Mouse (Mus musculus) forebrain, embryonic 16.5 days (tissue): ENCODE measurements around the gene Nprl3. TPM values are rescaled to one million over a fixed set of nuclear protein-coding genes. Genes with fewer than 3 reads are reported as not detected.
"Not testable (repeated sequence)": the region's sequence is repeated elsewhere in the genome, so short reads cannot be mapped to it uniquely, and the experiment has no call there.

ENCODE experiments used
- ATAC-seq: fragments of 200-750 bp; cut with Nextera tagmentation; 2 replicates; pipeline ENCODE4 v1.8.0; 2017; ENCODE audit warnings: mild to moderate bottlenecking, moderate library complexity
- H3K27ac ChIP-seq: fragments of 300-500 bp; sonication (generic); 2 replicates; pipeline ENCODE4 v1.5.1; 2014; ENCODE audit warnings: low read length, control low read depth
- H3K27me3 ChIP-seq: fragments of 300-500 bp; sonication (generic); replicated peaks from 2 replicates; pipeline ENCODE4 v1.6.1; 2014; ENCODE audit warnings: low read length; ENCODE audit not compliant: control insufficient read depth, insufficient read depth
- H3K36me3 ChIP-seq: fragments of 300-500 bp; sonication (generic); 2 replicates; pipeline ENCODE4 v1.6.1; 2014; ENCODE audit not compliant: control insufficient read depth, insufficient read depth
- H3K4me1 ChIP-seq: fragments of 300-500 bp; sonication (generic); replicated peaks from 2 replicates; pipeline ENCODE4 v1.6.1; 2014; ENCODE audit warnings: low read length; ENCODE audit not compliant: control insufficient read depth, insufficient read depth
- H3K4me2 ChIP-seq: fragments of 300-500 bp; sonication (generic); 2 replicates; pipeline ENCODE4 v1.6.1; 2014; ENCODE audit warnings: mild to moderate bottlenecking, low read length, control low read depth
- H3K4me3 ChIP-seq: fragments of 300-500 bp; sonication (generic); replicated peaks from 2 replicates; pipeline ENCODE4 v1.5.1; 2014; ENCODE audit warnings: mild to moderate bottlenecking, low read length, control low read depth
- H3K9ac ChIP-seq: fragments of 300-500 bp; sonication (generic); replicated peaks from 2 replicates; pipeline ENCODE4 v1.6.1; 2014; ENCODE audit warnings: low read depth, low read length, control low read depth
- H3K9me3 ChIP-seq: fragments of 300-500 bp; sonication (generic); 2 replicates; pipeline ENCODE4 v1.6.1; 2016; ENCODE audit warnings: low read length; ENCODE audit not compliant: control insufficient read depth
- WGBS: fragments of 180-500 bp; shearing (Covaris S2); extraction: QIAGEN DNeasy Blood & Tissue Kit; methylation state at CpG from one replicate; pipeline ENCODE4 v1.1.7; 2014; 5-methylcytosine and 5-hydroxymethylcytosine counted together
- polyA plus RNA-seq: library from polyadenylated mRNA; unstranded; fragments of >200 nt; fragmentation: Nextera tagmentation; extraction: Ambion mirVana; gene quantifications from 2 replicates; pipeline ENCODE4 v1.2.1, GENCODE M21; 2015

Gene Nprl3
- polyA plus RNA-seq, 1 experiment from 2014 or later, result 56.7 TPM

DNA sequence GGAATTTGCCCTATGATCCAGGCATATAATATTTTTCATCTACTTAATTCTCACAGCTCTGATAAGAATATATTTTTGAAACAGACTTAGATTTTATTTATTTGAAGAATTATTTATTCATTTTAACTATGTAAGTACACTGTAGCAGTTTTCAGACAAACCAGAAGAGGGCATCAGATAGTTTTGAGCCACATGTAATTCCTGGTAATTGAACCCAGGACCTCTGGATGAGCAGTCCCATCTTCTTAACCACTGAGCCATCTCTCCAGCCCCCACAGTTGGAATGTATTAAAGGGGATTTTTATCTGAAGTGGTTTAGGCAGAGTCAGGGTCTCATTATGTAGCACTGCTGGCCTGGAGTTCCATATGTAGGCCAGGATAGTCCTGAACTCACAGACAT lies 18.4 kb upstream of the Nprl3 start:
- H3K4me2 ChIP-seq, H3K4me1 ChIP-seq, H3K27ac ChIP-seq, H3K9ac ChIP-seq, H3K4me3 ChIP-seq, H3K9me3 ChIP-seq, H3K36me3 ChIP-seq, ATAC-seq, H3K27me3 ChIP-seq: not testable (repeated sequence)

DNA sequence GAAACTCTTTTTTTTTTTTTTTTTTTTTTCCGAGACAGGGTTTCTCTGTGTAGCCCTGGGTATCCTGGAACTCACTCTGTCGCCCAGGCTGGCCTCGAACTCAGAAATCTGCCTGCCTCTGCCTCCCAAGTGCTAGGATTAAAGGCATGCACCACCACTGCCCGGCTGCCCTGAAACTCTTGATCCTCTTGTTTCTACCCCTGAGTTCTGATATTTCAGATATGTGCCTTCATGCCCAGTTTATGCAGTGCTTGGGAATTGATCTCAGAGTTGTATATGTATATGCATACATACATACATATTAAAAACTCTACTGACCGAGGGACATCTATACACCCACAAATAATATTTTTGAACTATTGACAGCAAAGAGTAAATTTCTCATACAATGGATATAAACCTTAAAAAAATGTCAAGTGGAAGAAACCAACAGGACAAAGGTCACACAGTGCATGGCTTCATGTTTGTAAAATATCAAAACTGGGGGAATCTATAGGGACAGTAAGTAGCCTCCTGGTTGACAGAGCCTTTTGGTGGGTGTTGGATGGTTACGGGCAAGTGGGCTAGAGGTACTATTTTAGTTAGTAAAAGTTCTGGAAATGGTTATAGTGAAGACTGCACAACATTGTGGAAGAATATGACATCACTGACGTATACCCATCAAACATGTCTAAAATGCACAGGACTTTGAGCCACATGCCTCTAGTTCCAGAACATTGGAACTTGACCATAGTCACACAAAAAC lies 17.7 kb upstream of the Nprl3 start:
- ATAC-seq, result no peak
- H3K27ac ChIP-seq, result no peak overlapping the region
- 82% methylated on average over 7 of the region's 7 CpGs for WGBS
- H3K4me3 ChIP-seq, result no peak overlapping the region
- H3K27me3 ChIP-seq, result 0 out of 2 replicates have a peak, but pooled peaks cover 2% of the 10 kb centered on the region
- H3K9me3 ChIP-seq, result no peaks in the 10 kb centered on the region
- no peaks in the 10 kb centered on the region for H3K36me3 ChIP-seq
- 0 out of 2 replicates have a peak, but pooled peaks cover 2% of the 10 kb centered on the region for H3K4me1 ChIP-seq
- H3K4me2 ChIP-seq, result no peak overlapping the region
- H3K9ac ChIP-seq, result no peak overlapping the region

- not testable (repeated sequence) for H3K9me3 ChIP-seq, H3K9ac ChIP-seq, H3K27ac ChIP-seq, H3K27me3 ChIP-seq, ATAC-seq, H3K4me1 ChIP-seq, H3K4me2 ChIP-seq, H3K36me3 ChIP-seq, H3K4me3 ChIP-seq
- WGBS, result 56% methylated on average over 2 of the region's 2 CpGs
Observed at GRCm38 (mm10) chr11:32284582-32284981, 17.1 kb upstream of the Nprl3 start.

DNA sequence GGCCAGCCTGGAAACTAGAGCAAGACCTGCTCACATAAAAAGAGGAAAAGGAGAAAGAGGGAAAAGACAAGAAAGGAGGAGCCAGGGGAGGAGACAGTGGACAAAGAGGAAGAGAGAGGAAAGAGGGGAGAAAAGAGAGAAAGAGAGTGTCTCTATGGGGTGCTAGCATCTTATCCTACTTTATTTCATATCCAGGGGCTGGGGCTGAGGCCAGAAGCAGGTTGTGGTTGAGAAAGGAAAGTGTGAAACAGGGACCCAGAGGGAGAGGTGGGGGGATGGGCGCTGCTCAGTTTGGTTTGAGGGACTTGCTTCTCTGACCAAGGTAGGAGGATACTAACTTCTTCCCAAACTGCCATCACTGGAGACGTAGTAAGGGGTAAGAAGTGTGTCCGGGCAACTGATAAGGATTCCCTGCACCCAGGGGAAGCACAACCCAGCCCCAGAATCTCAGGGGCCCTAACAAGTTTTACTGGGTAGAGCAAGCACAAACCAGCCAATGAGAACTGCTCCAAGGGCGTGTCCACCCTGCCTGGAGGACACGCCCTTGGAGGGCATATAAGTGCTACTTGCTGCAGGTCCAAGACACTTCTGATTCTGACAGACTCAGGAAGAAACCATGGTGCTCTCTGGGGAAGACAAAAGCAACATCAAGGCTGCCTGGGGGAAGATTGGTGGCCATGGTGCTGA lies 15.7 kb upstream of the Nprl3 start, which contains the start of gene Hba-a1:
TSS of gene Hba-a1 (plus strand) at position 421 of the 687 bp plus-strand sequence.
- H3K27me3 ChIP-seq, H3K9ac ChIP-seq, H3K27ac ChIP-seq, H3K4me1 ChIP-seq, H3K36me3 ChIP-seq, H3K4me2 ChIP-seq, ATAC-seq, H3K9me3 ChIP-seq, H3K4me3 ChIP-seq: not testable (repeated sequence)
- no CpG with 5 or more reads among the region's 5 CpGs for WGBS

DNA sequence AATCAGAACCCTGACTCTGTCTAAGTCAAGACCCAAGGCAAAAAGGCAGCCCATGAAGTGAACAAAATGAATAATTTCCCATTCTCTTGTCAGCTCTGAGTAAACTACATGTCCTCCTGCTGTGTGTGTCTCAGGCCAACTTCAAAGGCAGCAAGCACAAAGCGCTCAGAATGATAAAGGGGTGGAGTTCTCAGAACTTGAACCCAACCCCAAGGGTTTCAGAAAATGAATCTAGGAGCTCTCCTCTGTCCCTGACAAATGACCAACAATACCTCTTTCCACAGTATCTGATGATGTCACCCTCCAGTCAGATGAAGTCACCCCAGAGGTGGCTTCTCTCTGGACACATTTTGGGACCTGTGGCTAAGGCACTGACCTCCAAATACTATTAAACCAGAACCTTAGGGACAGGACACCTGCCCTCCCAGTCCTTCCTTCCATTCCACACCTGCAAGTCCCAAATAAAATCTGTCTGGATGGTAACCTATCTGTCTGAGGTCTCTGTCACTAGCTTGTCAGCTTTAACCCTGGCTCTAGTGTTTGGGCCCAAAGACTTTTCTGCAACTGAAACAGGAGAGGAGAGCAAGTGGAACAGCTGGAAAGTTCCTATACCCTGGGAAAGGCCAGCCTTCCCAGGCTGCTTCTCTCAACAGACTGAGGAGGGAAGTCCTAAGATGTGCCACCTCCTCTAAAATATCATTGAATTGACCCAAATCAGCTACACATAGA lies 14.1 kb upstream of the Nprl3 start:
- Histone ChIP-seq H3K4me1 (peaks cover 4% of the 10 kb centered on the region; the same call in 1 of the 2 replicates), H3K9me3 (no peaks in the 10 kb centered on the region), H3K4me2 (no peak overlapping the region), H3K27me3 (no peaks in the 10 kb centered on the region), H3K9ac (no peak overlapping the region), H3K27ac (no peak overlapping the region), H3K4me3 (no peak overlapping the region), H3K36me3 (no peaks in the 10 kb centered on the region)
- 89% methylated on average over 1 of the region's 1 CpGs for WGBS
- no peak for ATAC-seq

- H3K27me3 ChIP-seq, result no peaks in the 10 kb centered on the region
- H3K4me2 ChIP-seq, result no peak overlapping the region
- H3K9me3 ChIP-seq, result no peaks in the 10 kb centered on the region
- no peaks in the 10 kb centered on the region for H3K36me3 ChIP-seq
- 75% methylated on average over 2 of the region's 2 CpGs for WGBS
- ATAC-seq, result no peak
- H3K9ac ChIP-seq, result no peak overlapping the region
- peaks cover 3% of the 10 kb centered on the region; the same call in 1 of the 2 replicates for H3K4me1 ChIP-seq
- no peak overlapping the region for H3K4me3 ChIP-seq
- no peak overlapping the region for H3K27ac ChIP-seq
Observed at GRCm38 (mm10) chr11:32280646-32281045, 13.1 kb upstream of the Nprl3 start.

- ATAC-seq, result no peak
- Histone ChIP-seq H3K27me3 (no peaks in the 10 kb centered on the region), H3K4me1 (peaks cover 3% of the 10 kb centered on the region; the same call in 1 of the 2 replicates), H3K9ac (no peak overlapping the region), H3K27ac (no peak overlapping the region), H3K4me3 (no peak overlapping the region), H3K9me3 (no peaks in the 10 kb centered on the region), H3K4me2 (no peak overlapping the region), H3K36me3 (no peaks in the 10 kb centered on the region)
- 82% methylated on average over 12 of the region's 12 CpGs for WGBS
Observed at GRCm38 (mm10) chr11:32278458-32278957, 11.0 kb upstream of the Nprl3 start.

DNA sequence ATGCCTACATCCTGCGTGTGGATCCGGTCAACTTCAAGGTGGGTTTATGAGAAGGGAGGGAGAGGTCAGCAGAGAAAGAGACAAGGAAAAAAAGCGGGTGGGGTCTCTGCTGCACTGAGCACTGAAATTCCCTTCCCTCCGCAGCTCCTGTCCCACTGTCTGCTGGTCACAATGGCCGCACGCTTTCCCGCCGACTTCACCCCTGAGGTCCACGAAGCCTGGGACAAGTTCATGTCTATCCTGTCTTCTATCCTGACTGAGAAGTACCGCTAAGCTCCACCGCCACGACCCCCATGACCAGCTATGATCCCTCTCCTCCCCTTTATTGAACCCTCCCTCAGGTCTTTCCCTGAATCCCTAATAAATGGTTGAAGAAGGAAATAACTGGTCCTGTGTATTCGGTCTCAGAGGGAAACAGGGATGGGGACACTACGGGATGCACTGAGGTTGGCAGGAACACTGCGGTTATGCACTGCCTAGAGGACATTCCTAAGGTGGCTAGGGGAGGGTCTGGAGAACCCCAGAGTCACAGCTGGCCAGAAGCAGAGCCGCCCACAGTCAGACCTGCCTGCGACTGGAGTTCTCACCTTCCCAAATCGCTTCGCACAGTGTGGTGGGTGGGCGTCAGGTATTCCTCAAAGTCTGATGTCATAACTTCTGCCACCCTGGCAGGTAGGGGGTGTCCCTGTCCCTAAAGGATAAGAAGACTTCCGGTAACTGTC lies 10.4 kb upstream of the Nprl3 start:
- no peak overlapping the region for H3K9ac ChIP-seq
- H3K4me3 ChIP-seq, result no peak overlapping the region
- no peak overlapping the region for H3K4me2 ChIP-seq
- H3K27ac ChIP-seq, result no peak overlapping the region
- H3K27me3 ChIP-seq, result no peaks in the 10 kb centered on the region
- H3K9me3 ChIP-seq, result no peaks in the 10 kb centered on the region
- H3K36me3 ChIP-seq, result no peaks in the 10 kb centered on the region
- peaks cover 3% of the 10 kb centered on the region; the same call in 1 of the 2 replicates for H3K4me1 ChIP-seq
- no peak for ATAC-seq
- WGBS, result 82% methylated on average over 21 of the region's 21 CpGs
